Mouse (Mus musculus) erythroblast, adult 5-6 weeks (primary cell): ENCODE measurements around the gene Gm20481. TPM values are rescaled to one million over a fixed set of nuclear protein-coding genes. Genes with fewer than 3 reads are reported as not detected.
"Not testable (repeated sequence)": the region's sequence is repeated elsewhere in the genome, so short reads cannot be mapped to it uniquely, and the experiment has no call there.

Source experiments
- ATAC-seq: replicated peaks from 2 replicates; pipeline ENCODE4 v1.8.0; 2016; ENCODE audit warnings: moderate number of reproducible peaks, mild to moderate bottlenecking, moderate TSS enrichment, inconsistent platforms; ENCODE audit not compliant: poor library complexity, low FRiP score, severe bottlenecking
- total RNA-seq, 2 experiments: library from RNA; stranded (forward) in 1 of 2; stranded (reverse) in 1 of 2; fragments of 150-400 nt in 1 of 2; fragments of 200-764, 138-1000 nt in 1 of 2; gene quantifications; 2 replicates each; pipeline versions ENCODE4 v1.2.3 to v1.2.4; 2015 to 2017; ENCODE audit warnings: low replicate concordance in 2 of 2

Gene Gm20481
- not detected in 2 replicates for total RNA-seq (2015; ENCODE audit: low replicate concordance)
- not detected in 2 replicates for total RNA-seq (2017; ENCODE audit: low replicate concordance)

DNA sequence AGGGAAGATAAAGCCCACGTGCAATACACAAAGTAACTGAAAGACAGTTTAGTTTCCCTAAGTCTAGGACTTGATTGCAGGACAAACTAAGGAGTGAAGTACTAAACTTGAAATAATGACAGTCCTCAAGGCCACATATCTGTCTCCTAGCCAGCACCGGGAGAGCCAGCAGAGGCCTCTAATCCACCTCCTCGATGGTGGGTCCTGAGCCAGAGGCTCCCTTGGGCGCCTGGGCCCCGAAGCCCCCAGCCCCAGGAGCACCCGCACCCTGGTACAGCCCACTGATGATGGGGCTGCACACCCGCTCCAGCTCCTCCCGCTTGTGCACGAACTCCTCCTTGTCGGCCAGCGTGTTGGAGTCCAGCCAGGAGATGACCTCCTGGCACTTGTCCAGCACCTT lies at the start of gene Gm20481:
Gm20481 (plus strand) TSS at position 91 of the 400 bp plus-strand sequence.
- ATAC-seq, result not testable (repeated sequence)

GRCm38 (mm10) chr17:34922939-34923338 lies 46.8 kb upstream of the Gm20481 start:
- ATAC-seq, result no peak

DNA sequence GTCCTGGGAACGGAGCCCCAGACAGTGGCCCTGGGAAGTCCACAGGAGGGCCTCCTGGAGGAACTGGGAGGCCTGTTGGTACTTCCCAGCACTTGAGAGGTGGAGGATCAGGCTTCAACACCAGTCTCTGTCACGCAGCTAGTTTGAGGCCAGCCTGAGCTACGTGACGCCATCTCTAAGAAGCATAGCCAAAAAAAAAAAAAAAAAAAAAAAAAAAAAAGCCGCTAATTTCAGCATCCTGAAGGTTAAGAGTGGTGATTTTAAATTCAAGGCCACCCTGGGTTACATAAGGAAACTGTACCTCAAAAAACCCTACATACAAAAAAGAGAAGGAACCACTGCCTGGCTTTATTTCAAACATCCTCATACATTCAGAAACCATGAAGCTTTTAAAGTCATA lies 45.5 kb upstream of the Gm20481 start:
- no peak for ATAC-seq

GRCm38 (mm10) chr17:34927306-34928019 lies 42.2 kb upstream of the Gm20481 start:
- no peak for ATAC-seq

DNA sequence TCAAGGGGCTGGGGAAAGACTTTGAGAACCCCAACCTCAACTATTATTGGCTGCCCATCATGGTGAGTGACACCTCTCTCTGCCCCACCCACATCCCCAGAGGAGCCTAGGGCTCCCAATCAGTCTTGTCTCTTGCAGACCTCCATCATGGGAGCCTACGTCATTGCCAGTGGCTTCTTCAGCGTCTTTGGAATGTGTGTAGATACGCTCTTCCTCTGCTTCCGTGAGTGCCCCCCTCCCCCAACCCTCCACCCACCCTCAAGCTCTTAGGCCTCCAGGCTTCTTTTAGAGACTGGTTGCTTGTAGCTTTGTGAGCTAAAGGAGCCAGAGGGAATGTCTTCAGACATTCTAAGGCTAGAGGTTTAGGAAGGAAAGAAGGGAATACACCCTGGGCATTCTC lies 40.9 kb upstream of the Gm20481 start:
- ATAC-seq, result no peak

DNA sequence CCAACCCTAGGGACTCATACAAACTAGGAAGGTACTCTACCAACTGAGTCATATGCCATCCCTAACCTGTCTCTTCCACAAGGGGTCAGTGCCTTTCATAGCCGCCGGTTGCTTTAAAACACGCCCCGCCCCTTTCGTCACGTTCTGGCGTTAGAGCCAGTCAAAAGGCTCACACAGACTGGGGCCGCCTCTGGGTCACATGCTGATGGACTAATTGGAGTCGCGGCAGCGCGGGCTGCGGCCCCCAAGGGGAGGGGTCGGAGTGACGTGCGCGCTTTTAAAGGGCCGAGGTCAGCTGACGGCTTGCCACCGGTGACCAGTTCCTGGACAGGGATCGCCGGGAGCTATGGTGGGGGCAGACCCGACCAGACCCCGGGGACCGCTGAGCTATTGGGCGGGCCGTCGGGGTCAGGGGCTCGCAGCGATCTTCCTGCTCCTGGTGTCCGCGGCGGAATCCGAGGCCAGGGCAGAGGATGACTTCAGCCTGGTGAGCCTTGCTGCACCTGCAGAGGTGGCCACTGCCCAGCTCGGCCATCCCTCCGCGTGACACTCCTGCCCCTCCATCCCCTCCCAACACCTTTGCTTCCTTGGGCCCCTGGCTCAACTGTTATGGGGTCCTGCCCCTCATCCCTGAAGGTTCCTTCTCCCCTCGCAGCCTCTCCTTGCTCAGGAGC lies 38.5 kb upstream of the Gm20481 start, which contains the start of gene Neu1:
Neu1 (plus strand) TSS at position 193 of the 674 bp plus-strand sequence.
- peak; percentile 89 for ATAC-seq

DNA sequence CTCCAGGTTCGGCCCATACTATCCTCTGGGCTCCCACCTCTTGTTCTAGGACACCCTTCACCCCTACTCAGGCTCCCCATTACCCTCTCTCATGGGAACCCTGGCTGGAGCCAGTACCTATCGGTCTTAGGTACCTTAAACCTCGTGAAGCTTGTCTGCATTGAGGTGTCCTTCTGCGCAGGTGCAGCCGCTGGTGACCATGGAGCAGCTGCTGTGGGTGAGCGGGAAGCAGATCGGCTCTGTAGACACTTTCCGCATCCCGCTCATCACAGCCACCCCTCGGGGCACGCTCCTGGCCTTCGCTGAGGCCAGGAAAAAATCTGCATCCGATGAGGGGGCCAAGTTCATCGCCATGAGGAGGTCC lies 38.0 kb upstream of the Gm20481 start:
- ATAC-seq, result no peak

- no peak for ATAC-seq
These were observed 37.4 kb upstream of the Gm20481 start for GRCm38 (mm10) chr17:34932287-34932686.

DNA sequence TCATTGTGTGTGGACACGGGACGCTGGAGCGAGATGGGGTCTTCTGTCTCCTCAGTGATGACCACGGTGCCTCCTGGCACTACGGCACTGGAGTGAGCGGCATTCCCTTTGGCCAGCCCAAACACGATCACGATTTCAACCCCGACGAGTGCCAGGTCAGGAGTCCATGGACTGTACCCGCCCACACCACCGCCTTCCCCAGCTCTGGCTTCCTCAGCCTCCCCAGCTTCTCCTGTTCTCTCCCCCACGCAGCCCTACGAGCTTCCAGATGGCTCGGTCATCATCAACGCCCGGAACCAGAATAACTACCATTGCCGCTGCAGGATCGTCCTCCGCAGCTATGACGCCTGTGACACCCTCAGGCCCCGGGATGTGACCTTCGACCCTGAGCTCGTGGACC lies 35.7 kb upstream of the Gm20481 start:
- ATAC-seq, result no peak

DNA sequence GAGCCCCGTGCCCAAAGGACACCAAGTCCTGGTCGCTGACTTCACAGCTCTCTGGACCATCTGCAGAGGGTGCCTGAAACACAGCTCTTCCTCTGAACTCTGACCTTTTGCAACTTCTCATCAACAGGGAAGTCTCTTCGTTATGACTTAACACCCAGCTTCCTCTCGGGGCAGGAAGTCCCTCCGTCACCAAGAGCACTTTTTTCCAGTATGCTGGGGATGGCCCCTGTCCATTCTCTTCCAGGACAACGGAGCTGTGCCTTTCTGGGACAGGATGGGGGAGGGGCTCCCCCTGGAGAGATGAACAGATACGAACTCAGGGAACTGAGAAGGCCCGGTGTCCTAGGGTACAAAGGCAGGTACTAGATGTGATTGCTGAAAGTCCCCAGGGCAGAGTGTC lies 34.9 kb upstream of the Gm20481 start:
- ATAC-seq, result no peak

GRCm38 (mm10) chr17:34937960-34938505 lies 31.7 kb upstream of the Gm20481 start:
- ATAC-seq, result no peak

- ATAC-seq, result no peak
These were observed 28.2 kb upstream of the Gm20481 start for GRCm38 (mm10) chr17:34941344-34942041.

GRCm38 (mm10) chr17:34943128-34943815 lies 26.4 kb upstream of the Gm20481 start:
- no peak for ATAC-seq

DNA sequence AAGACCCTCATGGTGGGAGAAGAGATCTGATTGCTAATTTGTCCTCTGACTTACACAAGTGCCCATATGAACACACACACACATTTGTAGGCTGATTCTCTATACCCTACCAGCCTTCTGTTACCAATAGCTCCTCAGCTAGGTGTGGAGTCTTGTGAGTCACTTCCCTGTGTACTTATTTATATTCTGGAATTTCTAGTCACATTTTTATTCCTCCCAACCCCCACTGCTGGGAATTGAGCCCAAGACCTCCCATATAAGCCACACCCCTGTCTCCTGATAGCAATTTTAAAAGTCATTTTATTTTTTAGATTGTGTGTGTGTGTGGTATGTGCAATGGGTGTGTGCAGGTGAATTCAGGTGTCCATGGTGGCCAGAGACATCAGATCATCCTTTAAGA lies 25.4 kb upstream of the Gm20481 start:
- no peak for ATAC-seq

DNA sequence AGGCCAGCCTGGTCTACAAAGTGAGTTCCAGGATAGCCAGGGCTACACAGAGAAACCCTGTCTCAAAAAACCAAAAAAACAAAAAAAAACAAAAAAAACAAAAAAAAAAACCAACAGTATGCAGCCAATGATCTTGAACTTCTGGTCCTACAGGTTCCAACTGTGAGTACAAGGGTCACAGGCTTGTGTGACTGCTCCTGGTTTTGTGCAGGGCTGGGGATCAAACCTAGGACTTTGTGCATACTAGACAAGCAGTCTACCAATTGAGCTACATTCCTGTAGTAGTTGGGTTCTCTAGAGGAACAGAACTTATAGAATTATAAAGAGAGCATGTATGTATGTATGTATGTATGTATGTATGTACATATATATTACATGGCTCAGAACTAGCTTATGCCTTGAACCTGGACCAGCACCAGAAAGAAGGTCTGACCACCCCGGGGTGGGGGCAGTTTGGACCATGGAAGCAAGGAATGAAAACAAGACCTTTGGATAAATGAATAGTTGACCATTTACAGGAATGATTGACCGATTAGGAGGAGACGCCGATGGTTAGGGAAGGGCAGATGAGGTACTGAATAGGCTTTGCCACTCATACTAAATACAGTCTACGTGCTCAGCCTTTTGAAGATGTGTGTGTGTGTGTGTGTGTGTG lies 23.1 kb upstream of the Gm20481 start:
- ATAC-seq, result no peak

DNA sequence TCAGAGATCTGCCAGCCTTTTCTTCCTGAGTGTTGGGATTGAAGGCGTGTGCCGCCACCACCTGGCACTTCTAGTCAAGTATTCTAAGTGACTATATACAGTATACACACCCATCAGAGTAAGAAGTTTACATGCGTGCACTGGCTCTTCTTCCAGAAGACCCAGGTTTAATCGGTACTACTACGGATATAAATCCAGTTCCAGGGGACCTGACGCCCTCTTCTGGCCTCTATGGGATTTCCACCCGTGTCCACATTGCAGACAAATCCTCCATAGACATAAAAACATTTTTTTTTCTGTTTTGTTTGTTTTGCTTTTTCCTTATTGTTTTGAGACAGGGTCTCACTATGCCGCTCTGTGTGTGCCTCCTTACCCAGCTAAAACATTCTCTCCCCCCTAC lies 22.1 kb upstream of the Gm20481 start:
- no peak for ATAC-seq

- not testable (repeated sequence) for ATAC-seq
These were observed 20.8 kb upstream of the Gm20481 start for GRCm38 (mm10) chr17:34948721-34949552.

DNA sequence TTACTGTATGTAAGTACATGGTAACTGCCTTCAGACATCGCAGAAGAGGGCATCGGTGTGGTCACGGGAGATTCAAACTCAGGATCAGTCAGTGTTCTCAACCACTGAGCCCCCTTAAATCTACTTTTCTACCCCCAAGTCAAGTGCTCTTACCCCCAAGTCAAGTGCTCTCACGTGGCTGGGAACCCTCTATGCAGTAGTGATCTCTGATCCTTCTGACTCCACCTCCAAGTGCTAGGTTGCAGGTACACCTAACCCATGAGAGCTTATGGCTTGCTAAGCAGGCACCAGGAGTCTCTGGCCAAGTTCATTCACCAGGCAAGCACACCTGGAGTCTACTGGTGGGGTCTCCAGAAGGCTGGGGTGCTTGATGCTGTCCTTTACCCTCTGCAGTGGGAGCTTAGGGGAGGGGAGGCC lies 20.2 kb upstream of the Gm20481 start:
- ATAC-seq, result no peak
